Mouse (Mus musculus) retina, postnatal 7 days (tissue): Measurements from ENCODE around the gene Fgf18.

Experiments
- DNase-seq: peaks from one replicate; pipeline ENCODE4 v3.0.0-alpha.2; 2012; ENCODE audit warnings: low read depth, low spot score

The Fgf18 gene

DNA sequence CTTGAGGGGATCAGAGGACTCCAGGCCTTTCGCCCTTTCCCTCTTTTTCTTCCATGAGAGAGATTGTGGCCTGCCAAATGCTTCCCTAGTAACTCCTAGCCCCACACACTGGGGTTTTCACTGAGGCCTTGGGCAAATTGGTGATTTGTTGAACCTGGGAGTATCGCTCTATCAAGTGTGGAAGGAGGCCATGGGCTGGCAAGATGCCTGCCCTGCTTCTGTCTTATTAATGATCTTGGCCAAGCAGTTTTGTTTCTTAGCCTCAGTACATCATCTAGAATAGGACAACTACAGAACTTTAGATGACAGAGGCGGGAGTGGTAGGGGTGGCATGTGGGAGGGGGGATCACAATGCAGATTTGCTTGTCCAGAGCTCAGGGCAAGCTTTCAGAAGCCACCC is 31.4 kb downstream of the Fgf18 start:
- no peak for DNase-seq

DNA sequence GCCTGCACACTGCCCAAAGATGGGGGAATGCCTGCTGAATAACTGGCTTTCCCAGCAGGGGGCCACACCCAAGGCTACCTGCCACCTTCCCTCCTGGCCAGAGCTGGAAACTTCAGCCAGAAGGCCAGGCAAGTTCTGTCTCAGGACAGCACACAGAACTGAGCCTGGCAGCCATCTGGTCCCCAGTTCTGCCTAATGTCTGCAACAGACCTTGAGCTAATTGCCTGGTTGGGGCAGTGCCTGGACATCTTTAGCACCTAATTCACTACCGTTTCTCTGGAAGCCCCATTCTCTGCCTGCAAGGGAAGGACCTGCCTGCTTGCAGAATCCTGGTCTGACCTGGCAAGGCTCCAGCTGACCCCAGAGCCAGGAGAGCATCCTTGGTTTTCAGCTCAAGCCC is 34.8 kb downstream of the Fgf18 start:
- no peak for DNase-seq

DNA sequence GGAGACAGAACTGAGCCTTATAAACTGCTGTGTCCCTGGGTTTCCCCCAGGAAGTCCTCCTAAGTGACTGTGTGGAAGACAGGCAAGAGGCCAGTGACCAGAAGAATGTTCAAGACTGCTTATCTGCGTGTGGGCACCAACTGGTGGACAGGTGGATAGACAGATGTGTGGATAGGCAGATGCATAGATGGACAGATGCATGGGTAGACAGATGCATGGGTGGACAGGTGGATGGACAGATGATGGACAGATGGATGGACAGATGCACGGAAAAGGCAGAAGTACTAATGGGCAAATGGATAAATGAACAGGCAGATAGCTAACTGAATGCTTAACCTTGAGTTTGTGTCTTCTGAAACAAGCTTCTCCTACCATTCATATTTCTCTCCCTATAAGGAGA is 37.1 kb downstream of the Fgf18 start:
- DNase-seq: no peak

DNA sequence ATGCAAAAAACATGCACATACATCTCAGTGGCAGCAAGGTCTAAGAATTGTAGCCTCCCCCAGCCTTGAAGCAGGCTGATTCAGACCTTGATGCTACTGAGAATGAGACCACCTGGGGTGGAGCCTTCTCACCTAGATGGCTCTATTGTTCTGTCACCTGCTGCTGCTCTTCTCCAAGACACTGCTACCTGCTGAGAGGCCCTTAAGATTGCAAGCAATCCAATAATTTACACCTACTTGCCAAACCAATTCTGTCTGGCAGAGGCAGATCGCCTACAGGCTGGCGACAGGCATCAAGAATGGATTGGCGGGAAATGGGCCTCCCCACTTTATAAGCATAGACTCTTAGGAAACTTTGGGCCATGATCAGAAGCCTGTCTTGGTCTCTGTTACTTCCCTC is 39.7 kb downstream of the Fgf18 start:
- no peak for DNase-seq

DNA sequence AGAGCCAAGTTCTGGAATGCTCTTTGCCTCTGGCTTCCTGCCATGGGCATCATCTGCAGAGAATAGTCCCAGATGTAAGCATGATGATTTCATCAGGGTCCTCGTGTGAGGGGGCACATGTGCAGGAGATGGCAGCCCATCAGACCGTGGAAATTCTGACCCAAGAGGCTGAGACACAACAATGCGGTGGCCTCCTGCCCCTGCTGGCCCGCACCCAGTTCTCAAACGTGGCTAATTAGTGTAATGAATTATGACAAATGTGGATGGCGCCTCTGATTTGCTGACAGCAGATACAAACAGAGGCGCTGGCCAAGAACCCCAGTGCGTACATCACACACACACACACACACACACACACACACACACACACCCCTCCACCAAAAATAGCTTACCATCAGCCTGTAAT is 42.3 kb downstream of the Fgf18 start:
- peak; percentile 34 for DNase-seq

DNA sequence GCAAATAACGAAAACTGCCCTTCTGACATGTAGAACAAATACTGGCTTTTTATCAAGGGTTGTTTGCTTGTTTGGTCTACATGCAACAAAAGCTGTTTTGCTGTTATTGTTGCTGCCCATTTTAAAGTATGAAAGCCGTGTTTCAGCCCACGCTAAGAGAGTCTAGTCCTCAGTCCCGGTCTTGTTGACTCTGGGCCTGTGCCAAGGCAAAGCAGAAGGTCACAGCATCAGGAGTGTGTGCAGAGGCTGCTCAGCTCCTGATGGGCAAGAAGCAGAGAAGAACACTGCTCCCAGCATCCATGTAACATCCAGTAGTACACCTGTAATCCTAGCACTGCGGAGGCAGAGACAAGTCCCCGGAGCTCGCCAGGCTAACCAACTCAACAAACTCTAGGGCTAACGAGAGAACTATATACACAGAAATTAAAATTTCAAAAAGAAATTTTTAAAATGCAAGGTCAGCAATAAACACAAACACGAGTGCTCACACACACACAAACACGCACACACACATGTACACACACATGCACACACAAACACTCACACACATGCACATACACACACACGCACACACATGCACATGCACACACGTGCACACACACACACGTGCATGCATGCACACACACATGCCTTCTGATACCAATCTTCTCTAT is 43.8 kb downstream of the Fgf18 start:
- no peak for DNase-seq

DNA sequence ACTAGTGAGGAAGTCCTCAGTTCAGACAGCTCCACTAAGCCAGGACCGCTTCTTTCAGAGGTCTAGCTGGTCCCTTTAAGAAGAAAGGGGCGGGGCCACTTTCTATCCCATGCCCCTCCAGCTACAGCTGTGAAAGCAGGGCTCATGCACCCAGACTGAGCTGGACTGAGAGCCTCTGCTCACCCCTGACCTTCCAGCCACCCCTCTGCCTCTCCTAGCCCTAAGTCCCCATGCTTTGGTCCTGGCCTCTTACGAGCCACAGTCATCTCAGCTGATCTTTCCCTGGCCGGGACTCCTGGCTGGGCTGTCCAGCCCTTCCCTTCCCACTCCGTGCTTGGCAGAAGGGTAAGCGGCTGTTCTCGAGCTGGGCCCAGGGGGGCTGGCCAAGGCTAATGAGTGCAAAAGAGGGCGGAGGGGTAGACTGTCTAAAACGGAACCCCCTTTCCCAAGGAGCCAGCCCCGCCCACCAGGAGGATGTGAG is 47.1 kb downstream of the Fgf18 start:
- DNase-seq: no peak

DNA sequence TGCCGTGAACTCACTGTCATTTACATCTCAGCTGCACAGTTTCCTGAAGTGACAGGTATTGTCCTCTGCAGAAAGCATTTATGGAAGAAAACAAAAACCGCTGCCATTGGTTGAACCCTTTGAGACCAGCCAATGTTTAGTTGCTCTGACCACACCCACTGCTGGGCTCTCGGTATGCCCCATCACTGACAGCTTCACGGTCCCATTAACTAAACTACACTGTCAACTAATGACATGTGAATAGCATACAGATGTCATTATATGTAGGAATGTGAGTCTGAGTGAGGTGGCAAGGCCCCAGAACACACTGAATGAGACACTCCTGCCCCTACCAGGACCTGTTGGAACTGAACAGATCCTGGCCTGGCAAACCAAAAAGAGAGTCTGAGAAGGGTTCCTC is 47.8 kb downstream of the Fgf18 start:
- no peak for DNase-seq

DNA sequence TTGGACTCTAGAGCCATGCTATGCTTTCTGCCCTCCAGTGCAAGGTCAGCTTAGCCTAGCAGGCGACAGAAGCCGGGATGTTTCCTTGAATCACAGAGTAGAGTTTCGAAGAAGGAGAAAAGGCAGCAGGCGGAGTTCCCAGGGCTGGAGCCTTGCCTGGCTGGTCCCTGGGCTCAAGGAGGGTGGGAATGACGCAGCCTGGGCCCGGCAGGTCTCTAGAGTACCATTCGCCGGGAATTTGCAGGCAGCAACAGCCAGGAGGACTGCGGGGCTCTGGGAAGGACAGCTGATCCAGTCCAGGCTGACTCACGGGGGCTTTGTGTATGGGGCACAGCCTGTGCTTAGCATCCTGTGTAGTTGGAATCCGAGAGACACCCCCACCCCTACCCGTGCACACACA is 48.8 kb downstream of the Fgf18 start:
- DNase-seq: no peak

DNA sequence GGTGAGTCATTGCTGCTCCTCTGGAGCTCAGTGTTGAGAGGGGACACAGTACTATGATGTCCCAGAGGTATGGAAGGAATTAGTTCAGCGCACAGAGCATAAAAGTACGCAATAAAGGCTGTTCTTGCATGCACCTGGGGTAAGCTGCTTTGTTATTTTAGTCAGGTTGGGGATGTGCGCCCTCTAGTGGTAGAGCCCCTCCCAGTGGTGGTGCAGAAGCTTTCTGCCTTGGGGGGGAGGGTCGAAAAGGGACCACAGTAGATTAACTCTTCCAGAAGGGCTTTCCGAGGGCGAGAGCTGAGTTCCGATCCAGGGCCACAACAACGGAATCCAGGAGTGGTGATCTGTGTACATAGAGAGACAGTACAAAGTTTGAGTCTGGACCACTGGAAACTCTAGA is 49.3 kb downstream of the Fgf18 start:
- no peak for DNase-seq

DNA sequence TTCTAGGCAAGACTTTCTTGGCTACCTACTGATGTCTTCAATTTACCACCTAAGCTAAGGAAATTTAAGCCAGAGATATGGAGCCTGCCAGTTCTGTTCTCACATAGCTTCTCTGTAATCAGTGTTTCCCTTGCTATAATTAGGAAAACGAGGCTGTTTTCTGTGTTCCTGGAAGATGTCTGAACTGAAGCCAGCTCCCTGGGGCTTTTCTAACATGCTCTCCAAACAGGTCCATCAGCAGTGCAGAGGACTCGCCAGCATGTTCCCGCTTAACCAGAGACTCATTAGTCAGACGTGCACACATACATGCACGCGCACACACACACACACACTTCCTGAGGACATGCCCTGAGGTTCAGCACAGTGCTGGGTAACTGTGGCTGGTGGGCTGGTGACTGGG is 57.3 kb downstream of the Fgf18 start:
- DNase-seq: no peak

DNA sequence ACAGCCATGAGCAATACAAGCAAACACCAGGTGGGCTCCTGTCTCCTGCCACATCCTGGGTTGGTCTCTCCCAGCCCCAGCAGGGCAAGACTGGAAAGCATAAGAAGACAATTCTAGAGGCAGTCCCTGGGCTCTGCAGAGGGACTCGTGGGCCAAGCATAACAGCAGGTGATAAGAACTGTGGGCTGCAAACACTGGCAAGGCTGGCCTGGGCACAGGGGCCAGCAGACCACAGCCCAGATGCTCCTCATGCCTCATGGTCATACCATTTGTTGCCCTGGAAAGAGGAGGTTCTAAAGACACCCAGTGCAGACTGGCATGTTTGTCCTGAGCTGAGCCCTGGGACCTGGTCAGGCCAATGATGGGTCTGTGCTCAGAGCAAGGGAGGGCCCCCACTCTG is 59.0 kb downstream of the Fgf18 start:
- no peak for DNase-seq

DNA sequence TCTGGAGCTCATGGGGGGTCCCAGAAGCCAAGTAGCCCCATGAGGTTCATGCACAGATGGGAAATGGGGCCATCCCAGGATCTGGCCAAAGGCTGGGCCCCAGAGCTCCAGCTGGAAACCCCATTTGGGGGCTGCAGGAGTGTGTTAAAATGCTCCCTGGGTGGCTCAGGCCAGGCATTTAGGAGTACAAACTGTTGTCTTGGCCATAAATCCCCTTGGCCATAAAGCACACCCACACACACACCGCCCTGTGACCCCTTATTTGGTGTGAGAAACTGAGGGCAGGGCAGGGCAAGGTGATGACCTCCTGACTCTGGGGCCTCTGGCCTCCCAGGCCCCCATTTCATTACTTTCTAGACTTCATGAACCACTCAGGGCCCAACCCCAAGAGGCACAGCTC is 61.2 kb downstream of the Fgf18 start:
- no peak for DNase-seq

DNA sequence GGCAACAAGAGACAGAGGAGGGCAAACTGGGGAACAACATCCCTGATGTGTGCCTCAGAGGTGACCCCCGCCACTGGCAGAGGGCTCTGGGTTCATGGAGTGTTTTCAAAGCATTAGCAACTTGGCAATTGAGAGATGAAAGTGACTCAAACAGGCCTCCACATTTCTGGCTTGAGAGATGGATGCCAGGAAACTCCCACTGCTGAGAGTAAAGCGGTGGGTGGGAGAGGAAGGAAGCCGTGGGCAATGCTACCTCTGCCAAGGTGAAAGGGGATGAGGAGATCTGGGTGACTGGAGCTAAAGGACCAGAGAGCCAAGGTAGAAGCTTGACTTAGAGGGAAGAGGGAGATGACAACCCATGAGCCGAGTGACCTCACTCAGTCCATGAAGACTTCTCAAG is 61.7 kb downstream of the Fgf18 start:
- DNase-seq: no peak

DNA sequence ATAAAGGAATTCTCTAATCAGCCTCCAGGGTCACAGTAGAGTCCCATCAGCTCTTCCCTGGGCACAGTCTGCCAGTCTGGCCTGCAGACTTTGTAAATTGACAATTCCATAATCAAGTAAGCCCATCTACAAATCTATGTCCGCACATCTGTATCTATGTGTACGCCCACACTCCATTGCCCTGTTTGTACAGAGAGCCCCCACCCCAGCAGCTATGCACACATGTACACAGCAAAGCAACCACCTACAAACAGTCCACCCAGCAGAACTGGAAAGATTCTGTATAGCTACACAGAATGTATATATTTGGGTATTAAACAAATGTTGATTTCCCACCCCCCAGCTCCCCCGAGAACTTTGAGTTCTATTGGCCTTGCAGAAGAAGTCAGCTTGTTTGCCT is 62.1 kb downstream of the Fgf18 start:
- no peak for DNase-seq

DNA sequence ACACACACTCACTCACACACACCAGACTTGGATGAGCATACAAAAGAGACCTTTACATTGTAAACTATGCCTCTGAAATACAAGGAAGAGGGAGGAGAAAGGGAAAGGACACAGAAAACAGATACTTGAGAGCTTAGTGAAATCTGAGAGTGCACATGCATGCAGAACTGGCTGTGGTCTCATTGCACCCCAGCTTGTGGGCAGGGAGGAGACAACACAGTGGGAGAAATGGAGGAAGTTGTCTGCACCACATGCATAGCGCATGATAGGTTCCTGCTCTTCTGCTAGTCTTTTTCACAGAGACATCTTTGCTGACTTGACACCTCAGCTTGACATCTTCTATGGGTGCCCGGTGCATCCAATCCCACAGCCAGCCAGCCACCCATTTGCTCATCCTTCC is 63.2 kb downstream of the Fgf18 start:
- DNase-seq: no peak

DNA sequence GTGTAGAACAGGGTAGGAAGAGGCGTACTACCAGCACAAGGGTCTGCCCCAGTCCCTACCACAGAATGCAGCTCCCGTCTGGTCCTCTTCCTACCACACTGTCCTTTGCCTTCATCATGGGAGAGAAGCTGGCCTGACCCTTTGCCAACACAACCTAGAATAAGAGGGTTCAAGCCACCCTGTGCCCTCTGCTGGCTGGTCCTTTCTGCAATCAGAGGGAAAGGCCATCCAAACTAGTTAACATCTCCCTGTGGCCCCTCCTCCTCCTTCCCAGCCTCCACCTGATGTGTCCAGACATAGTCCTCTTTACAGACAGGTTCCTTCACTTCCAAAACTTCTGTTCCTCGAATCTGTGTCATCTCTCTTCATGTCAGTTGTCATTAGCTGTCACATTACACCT is 66.0 kb downstream of the Fgf18 start:
- DNase-seq: no peak

DNA sequence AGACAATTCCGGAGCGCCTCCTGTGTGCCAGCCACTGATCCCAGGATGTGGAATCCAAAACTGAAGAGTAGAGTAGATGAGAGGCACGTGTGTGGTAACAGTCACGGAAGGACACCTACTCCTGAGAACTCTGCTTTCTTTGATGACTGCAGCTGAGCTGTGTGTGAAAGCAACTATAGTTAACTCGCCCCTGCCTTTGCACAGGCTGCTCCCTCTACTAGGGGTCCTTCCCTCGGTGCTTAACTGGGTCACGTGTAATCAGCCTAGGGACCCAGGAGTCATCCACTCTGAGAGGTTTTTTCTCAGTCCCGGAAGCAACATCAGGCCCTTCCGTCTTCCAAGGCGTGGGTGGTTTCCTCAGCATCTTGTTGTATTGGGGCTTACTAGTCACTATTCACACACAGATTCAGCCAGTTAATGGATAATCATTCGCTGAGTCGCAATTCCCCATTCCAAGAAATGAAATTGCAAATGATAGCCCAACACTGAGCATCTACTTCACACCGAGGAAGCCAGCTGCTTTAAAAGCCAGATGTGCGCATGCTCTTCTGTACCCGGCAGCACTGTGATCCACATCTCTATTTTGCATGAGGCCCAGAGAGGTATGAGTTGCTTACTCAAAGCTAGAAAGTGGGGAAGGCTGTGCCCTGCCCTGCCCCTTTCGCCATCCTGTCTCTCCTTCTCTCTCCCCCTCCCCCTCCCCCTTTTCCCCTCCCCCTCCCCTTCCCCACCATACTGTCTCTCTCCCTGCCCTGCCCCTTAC is 67.0 kb downstream of the Fgf18 start:
- DNase-seq: no peak

DNA sequence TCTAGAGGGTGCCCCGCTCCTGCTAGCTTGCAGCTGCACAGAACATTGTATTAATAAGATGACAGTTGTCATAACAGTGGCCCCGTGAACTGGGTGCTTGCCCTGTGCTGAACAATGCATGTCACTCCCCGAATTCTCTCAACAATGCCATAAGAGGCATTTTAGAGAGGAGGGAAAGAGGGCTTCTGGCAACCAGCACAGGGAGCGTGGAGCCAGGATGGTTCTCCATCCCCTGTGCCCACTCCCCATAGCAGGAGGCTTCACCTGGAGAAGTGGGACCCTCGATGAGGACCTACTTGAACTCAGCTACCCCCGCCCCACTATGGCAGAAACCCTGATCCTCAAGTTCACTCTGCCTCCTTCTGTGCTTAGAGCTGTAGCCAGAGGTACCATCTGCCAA is 67.8 kb downstream of the Fgf18 start:
- no peak for DNase-seq

DNA sequence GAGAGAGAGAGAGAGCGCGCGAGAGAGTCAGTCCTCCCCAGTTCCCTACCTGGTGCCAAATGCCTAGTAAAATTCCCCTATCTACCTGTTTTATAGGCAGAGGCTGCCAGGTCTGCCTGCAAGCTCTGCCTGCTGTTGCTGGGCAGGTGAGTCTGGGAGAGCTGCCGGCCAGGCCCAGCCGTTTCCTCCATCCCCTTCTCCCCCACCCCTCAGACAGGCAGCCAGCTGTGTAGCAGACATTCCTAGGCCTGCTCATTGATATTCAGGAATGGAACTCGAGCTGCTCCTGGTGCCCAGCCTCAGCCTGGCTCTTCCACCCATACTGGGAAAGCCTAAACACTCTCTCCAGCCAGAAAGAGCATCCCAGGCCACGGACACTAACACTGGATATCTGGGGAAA is 69.2 kb downstream of the Fgf18 start:
- no peak for DNase-seq

DNA sequence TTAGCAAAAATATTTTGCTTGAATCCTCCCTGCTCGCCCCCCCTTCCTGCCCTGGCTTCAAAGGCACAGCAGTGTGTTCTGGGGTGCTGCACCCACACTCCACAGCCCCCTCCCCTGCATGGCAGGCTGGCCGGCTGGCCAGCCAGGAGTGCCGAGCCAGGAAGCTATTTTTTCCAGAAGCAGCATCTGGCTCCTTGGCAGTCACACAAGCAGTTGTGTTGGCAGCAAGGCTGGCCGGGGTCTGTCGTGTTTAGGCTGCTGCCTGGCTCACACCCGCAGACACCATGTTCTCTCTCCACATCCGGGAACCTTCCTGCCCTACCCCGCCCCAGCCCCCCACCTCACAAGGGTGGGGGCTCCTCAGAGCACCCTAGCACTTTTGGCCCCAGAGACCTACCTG is 71.9 kb downstream of the Fgf18 start:
- DNase-seq: no peak

DNA sequence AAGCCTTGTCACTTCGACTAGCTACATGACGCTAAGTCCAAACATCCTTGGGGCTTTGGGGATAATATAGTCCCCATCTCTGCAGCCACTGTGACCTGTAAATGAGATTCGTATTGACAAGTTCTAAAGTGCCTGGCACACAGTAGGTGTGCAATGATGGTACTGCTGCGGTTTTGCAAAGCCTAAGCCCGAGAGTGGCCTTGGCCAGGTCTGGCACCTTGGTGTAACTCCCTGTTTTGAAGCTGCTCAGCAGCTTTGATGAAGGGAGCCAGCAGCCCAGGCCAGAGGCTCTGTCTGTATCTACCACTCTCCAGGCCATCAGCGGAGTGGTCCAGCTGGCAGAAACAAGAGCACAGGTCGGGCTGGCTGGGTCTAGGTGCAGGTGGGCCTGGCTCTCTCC is 72.7 kb downstream of the Fgf18 start:
- DNase-seq: no peak

DNA sequence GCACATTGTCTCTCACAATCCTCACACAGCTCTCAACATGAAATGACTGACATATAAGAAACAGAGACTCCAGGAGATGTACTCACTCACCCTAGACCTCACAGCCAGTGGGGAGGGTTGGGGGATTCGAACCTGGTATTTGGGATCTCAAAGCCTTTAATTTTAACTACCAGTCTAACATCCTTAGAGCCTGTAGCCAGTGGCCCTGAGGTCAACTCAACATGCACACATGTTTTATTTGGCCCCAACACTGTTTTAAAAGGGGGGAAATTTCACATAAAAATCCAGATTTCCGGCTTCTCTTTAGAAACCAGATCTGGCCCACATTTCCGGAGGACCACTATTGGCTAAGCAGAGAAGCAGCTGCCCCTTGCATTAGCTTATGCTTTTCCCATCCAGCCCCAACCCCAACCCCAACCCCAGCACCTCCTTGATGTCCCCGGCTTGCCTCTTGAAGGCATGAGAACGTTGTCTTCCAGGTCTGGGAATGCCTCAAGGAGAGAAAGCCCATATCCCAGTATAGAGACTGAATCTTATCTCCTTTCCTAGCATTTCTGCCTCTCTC is 75.8 kb downstream of the Fgf18 start:
- DNase-seq: no peak
